Mouse (Mus musculus) limb, embryonic 10.5 days (tissue): ENCODE measurements around the gene Prr19. TPM values are rescaled to one million over a fixed set of nuclear protein-coding genes. Genes with fewer than 3 reads are reported as not detected.
A peak's percentile ranks its signal among the peaks of the same experiment; 100 is the strongest.

Experiments
- DNase-seq: peaks from one replicate; pipeline ENCODE4 v3.0.0-alpha.2; 2017; ENCODE audit warnings: low spot score
- H3K27ac ChIP-seq: fragments of 300-500 bp; sonication (generic); 2 replicates; pipeline ENCODE4 v1.5.1; 2016; ENCODE audit warnings: mild to moderate bottlenecking
- H3K27me3 ChIP-seq: fragments of 300-500 bp; sonication (generic); 2 replicates; pipeline ENCODE4 v1.6.1; 2016; ENCODE audit warnings: low read depth, mild to moderate bottlenecking; ENCODE audit not compliant: poor library complexity, severe bottlenecking
- H3K36me3 ChIP-seq: fragments of 300-500 bp; sonication (generic); 2 replicates; pipeline ENCODE4 v1.6.1; 2016; ENCODE audit warnings: mild to moderate bottlenecking, moderate library complexity
- H3K4me1 ChIP-seq: fragments of 300-500 bp; sonication (generic); 2 replicates; pipeline ENCODE4 v1.6.1; 2016
- H3K4me3 ChIP-seq: fragments of 300-500 bp; sonication (generic); 2 replicates; pipeline ENCODE4 v1.5.1; 2016; ENCODE audit warnings: mild to moderate bottlenecking, moderate library complexity
- H3K9me3 ChIP-seq: fragments of 300-500 bp; sonication (generic); replicated peaks from 2 replicates; pipeline ENCODE4 v1.6.1; 2016; ENCODE audit warnings: mild to moderate bottlenecking
- WGBS: fragments of 180-500 bp; shearing (Covaris S2); methylation state at CpG from one replicate; pipeline ENCODE4 v1.1.7; 2016; 5-methylcytosine and 5-hydroxymethylcytosine counted together
- polyA plus RNA-seq: library from polyadenylated mRNA; unstranded; fragments of >200 nt; fragmentation: Nextera tagmentation; extraction: Ambion mirVana; gene quantifications from 2 replicates; pipeline ENCODE4 v1.2.1, GENCODE M21; 2016

Gene Prr19
- polyA plus RNA-seq, 1 experiment from 2014 or later = 1.3 TPM

DNA sequence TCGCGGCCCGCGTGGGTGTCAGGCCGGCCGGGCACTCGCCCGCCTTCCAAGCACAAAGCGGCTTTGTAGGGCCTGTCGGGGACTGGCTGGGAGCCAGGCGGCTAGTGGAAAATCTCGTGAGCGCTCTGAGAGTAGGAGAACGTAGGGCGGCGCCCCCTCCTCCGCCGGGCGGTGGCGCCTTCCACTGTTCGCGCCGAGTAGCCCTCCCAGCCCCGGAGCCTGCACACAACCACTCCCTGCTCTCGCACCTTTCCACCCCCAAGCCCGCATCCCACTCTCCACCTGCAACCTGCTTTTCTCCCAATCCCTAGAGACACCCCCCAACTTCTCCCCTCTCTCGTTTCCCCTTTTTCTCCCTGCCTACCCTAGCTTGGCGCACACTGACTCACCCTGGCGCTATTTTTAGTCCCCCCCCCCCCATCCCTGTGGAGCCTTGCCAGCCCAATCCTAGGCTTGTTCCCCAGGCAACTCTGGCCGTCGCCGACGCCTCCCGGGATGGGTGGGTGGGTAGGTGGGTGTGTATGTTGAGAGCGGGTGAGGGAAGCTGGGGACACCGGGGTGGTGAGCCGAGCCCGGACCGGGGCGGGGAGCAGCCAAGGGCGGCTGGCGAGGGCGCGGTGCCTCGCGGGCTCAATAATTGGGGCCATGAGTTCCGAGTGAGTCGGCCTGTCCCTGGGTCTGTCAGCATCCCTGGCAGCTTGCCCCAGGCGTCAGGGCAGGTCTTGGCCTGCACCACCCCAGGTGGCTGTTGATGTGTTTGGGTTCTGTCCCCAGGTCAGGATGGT, 21.9 kb upstream of the Prr19 start:
- peak; percentile 86 for DNase-seq
- H3K4me3 ChIP-seq = peak overlapping the region; percentile 86
- 0 out of 2 replicates have a peak, but pooled peaks cover 3% of the 10 kb centered on the region for H3K36me3 ChIP-seq
- under 1% methylated on average over 48 of the region's 49 CpGs for WGBS
- no peaks in the 10 kb centered on the region for H3K27me3 ChIP-seq
- no peaks in the 10 kb centered on the region for H3K9me3 ChIP-seq
- H3K4me1 ChIP-seq = peaks cover 76% of the 10 kb centered on the region
- peak overlapping the region; percentile 97 for H3K27ac ChIP-seq

DNA sequence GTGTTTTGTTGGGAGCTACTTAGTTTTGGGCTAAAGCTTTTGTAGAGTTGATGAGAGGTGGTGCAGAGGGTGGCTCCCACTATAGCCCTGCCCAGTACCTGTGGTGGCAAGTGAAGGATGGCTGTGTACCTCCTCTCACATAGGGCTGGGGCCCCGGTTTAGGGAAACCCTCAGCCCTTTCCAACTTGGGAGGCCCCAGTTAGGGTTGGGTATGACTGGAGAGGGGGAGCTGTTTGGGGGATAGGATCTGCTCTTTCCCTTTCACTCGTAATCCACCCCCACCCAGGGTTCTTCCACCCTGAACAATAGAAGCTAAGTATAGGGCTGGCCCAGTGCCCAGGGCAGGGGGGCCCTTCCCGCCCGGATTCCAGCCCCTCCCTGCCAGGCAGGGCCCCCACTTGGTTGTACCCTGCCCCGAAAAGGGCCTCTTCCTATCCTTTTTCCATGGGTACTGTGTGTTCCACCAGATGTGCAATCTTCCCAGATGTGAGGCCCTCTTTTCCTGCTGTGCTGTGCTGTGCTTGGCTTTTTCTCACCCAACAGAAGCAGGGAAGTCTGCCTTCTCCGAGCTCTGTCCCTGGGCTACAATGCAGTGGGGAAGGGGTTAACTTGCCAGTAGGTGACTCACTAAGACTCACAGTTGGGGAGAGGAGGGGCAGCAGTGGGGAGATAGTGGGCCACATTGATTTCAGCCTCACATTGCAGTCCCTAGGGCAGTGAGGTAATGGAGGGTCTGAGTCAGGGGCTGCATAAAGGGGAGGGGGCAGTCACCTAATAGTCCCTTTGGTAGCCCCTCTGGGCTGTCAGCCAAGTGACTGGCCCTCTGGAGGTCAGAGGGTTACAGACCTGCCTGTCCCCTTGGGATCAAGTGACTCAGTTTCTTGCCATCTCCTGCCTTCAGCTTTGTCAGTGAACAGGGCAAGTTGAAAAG, 21.1 kb upstream of the Prr19 start:
- peak; percentile 52 for DNase-seq
- peaks cover 78% of the 10 kb centered on the region for H3K4me1 ChIP-seq
- H3K9me3 ChIP-seq = no peaks in the 10 kb centered on the region
- H3K4me3 ChIP-seq = peak overlapping the region; percentile 86
- no peaks in the 10 kb centered on the region for H3K27me3 ChIP-seq
- peak overlapping the region; percentile 97 for H3K27ac ChIP-seq
- H3K36me3 ChIP-seq = peaks cover 11% of the 10 kb centered on the region
- 5% methylated on average over 6 of the region's 6 CpGs for WGBS

DNA sequence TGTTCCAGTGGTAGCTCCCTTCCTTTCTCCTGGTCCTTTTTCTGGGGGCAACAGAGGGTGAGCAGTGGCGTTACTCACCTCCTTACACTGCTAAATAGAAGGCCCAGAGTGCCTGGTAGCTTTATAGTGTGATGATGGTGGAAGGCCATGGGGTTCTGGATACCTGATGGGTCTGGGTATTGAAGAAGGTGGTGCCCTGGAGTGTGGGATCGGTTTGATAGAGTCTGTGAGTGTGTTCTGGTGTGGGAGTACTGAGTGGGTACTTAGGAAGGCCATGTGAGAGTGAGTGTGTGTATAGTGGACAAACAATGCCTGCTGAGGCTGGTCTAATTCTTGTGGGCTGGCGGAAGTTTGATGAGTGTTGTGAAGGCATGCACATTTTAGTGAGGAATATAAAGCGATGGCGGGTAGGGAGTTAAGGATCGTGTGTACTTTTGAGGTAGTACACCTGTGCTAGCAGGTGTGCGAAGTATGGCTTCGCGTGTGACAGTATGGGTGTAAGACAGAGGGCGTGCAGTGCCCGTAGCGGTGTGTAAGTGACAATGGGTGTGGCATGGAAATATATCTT, 20.0 kb upstream of the Prr19 start:
- DNase-seq = no peak
- no peaks in the 10 kb centered on the region for H3K9me3 ChIP-seq
- H3K4me1 ChIP-seq = peaks cover 67% of the 10 kb centered on the region
- H3K4me3 ChIP-seq = peak overlapping the region; percentile 86
- H3K27me3 ChIP-seq = no peaks in the 10 kb centered on the region
- H3K27ac ChIP-seq = peak overlapping the region; percentile 97
- WGBS = 28% methylated on average over 12 of the region's 12 CpGs
- H3K36me3 ChIP-seq = peaks cover 22% of the 10 kb centered on the region

DNA sequence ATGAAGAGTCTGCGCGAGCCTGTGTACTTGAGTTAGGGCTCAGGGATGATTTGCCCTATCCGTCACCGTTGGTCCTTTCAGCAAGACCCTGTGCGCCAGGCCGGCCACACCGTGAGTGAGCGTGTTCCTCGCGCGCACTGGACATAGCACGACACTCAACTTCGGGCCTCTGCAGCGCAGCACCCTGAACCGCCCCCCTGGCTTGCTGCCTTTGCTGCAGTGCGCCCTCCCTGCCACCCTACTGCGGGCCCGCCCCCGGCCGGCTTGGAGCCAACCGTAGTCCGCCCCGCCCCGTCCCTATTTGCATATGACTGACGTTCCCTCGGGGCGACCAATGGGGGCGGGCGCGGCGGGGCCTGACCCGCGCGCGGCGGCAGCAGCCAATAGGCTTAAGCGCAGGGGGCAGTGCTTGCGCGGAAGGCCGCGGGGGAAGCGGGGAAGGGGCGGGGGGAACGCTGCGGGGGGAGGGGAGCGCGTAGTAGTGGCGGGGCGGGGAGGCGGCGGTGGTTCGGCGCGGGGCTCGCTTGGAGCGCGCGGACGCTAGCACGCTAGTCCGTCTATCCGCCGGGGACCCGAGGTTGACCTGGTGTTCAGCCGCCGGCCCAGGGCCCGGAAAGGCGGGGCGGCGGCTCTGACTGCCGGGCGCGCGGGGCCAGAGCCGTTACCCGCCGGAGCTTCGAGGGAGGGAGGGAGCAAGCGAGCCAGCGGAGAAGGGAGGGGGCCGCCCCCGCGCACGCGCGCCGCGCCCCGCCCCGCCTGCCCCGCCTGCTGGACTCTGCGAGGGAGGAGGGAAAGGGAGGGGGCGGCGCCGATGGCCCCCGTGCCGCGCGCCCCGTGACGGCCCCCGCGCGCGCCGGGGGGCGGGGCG, 19.2 kb upstream of the Prr19 start:
- peaks cover 29% of the 10 kb centered on the region for H3K36me3 ChIP-seq
- H3K4me3 ChIP-seq = peak overlapping the region; percentile 86
- 2% methylated on average over 69 of the region's 108 CpGs for WGBS
- H3K27ac ChIP-seq = peak overlapping the region; percentile 97
- H3K27me3 ChIP-seq = no peaks in the 10 kb centered on the region
- peaks cover 66% of the 10 kb centered on the region for H3K4me1 ChIP-seq
- H3K9me3 ChIP-seq = no peaks in the 10 kb centered on the region
- DNase-seq = peak; percentile 97

DNA sequence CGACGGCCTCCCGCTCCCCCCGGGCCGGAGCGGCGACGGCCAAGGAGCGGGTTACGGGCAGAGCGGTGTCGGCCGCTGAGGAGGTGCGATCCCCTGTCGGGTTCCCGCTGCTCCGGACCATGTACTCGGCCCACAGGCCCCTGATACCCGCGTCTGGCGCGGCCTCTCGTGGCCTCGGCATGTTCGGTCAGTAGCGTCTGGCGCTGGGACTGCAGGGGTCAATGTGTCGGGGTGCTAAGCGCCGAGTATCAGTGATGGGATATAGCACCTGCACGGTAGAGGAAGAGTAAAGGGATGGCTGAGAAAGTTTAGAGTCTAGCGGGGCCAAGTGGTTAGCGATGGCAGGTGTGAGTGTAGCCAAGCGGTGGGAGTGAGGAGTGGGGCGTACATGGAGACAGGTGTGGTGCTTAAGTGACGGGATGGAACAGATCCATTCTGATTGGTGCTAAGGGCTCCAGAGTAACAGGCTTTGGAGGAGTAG, 18.4 kb upstream of the Prr19 start:
- DNase-seq = peak; percentile 69

DNA sequence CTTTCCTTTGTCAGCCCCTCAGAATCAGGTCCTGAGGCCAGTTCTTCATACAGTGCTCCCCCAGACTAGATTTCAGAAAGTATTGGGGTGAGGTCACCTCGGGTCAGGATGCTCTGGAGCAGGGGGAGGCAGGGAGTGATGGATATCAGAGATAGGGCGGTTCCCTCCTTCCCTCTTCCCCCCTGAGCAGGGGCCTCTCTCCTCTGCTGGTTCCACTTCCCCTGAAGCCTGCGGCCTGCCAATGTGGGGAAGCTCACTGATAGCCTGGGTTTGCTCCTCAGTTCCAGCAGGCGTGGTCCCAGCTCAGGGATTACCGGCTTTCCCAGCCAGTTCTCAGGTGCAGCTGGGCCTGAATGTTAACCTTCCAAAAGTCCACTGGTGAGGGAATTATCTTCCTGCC, 17.6 kb upstream of the Prr19 start:
- Histone ChIP-seq H3K27ac (peak overlapping the region; percentile 97), H3K4me1 (peaks cover 54% of the 10 kb centered on the region), H3K4me3 (peak overlapping the region; percentile 86), H3K36me3 (peaks cover 46% of the 10 kb centered on the region), H3K9me3 (no peaks in the 10 kb centered on the region), H3K27me3 (no peaks in the 10 kb centered on the region)
- WGBS = 36% methylated on average over 5 of the region's 5 CpGs
- no peak for DNase-seq

More for the DNA sequence above, 18.4 kb upstream of the Prr19 start:
- H3K4me3 ChIP-seq = peak overlapping the region; percentile 86
- H3K9me3 ChIP-seq = no peaks in the 10 kb centered on the region
- peak overlapping the region; percentile 97 for H3K27ac ChIP-seq
- H3K27me3 ChIP-seq = no peaks in the 10 kb centered on the region
- peaks cover 37% of the 10 kb centered on the region for H3K36me3 ChIP-seq
- peaks cover 58% of the 10 kb centered on the region for H3K4me1 ChIP-seq
- WGBS = under 1% methylated on average over 30 of the region's 36 CpGs

DNA sequence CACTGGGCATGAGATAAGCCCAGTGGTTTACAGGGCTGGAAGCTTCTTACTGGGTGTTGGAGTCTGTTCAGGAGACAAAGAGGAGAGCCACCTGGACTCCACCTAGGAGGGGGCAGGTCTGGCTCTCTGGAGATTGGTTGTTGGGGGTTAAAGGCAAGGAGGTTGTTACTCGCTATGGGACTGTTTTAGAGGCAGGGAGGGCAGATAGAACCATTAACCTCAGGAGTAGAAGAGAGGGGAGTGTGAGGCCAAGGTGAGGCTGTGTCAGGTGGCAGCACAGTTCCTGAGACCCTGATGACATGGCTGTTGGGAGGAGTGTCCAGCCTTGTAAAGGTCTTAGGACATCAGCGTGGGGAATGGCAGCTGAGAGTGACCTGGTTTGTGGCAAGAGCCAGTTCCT, 17.0 kb upstream of the Prr19 start:
- no peaks in the 10 kb centered on the region for H3K27me3 ChIP-seq
- peaks cover 52% of the 10 kb centered on the region for H3K4me1 ChIP-seq
- H3K36me3 ChIP-seq = peaks cover 51% of the 10 kb centered on the region
- H3K27ac ChIP-seq = peak overlapping the region; percentile 97
- no peak for DNase-seq
- 77% methylated on average over 2 of the region's 2 CpGs for WGBS
- H3K9me3 ChIP-seq = no peaks in the 10 kb centered on the region
- peak overlapping the region; percentile 86 for H3K4me3 ChIP-seq

DNA sequence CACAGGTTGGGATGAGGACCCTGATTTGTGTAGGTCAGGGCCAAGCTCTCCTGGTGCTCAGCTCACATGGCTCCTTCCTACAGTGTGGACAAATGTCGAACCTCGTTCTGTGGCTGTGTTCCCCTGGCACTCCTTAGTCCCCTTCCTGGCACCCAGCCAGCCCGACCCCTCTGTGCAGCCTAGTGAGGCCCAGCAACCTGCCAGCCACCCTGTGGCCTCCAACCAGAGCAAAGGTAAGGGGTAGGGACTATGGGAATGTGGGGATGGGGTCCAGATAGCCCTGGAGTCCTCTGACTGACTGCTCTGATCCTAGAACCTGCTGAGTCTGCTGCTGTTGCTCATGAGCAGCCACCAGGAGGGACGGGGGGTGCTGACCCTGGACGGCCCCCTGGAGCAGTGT, 16.4 kb upstream of the Prr19 start:
- peaks cover 57% of the 10 kb centered on the region for H3K36me3 ChIP-seq
- DNase-seq = no peak
- peaks cover 46% of the 10 kb centered on the region for H3K4me1 ChIP-seq
- no peaks in the 10 kb centered on the region for H3K9me3 ChIP-seq
- no peaks in the 10 kb centered on the region for H3K27me3 ChIP-seq
- H3K27ac ChIP-seq = no peak overlapping the region
- 0 out of 2 replicates have a peak overlapping the region, but pooled peaks have one; percentile 14 for H3K4me3 ChIP-seq
- 94% methylated on average over 5 of the region's 5 CpGs for WGBS

DNA sequence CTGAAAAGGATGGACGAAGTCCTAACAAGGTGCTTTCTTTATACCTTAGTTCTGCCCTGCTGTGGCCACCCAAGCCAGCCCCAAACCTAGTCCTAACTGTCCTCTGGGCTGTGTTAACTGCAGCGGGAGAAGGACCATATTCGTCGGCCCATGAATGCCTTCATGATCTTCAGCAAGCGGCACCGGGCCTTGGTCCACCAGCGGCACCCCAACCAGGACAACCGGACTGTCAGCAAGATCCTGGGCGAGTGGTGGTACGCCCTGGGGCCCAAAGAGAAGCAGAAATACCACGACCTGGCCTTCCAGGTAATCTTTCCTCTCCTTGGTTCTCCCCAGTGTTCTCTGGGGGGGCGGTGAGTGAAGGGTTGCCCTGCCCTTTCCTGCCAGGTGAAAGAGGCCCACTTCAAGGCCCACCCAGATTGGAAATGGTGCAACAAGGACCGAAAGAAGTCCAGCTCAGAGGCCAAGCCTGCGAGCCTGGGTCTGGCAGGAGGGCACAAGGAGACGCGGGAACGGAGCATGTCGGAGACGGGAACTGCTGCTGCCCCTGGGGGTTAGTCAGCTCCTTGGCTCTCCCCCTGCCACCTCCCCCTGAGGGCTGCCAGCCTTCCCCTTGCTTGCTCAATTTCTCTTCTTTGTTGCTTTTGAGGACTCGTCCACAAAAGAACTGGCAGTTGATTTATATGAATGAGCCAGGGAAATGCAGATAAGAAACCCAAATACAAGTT, 15.5 kb upstream of the Prr19 start:
- Histone ChIP-seq H3K4me1 (peaks cover 37% of the 10 kb centered on the region), H3K9me3 (no peaks in the 10 kb centered on the region), H3K36me3 (peaks cover 66% of the 10 kb centered on the region), H3K4me3 (no peak overlapping the region), H3K27me3 (no peaks in the 10 kb centered on the region), H3K27ac (no peak overlapping the region)
- DNase-seq = no peak
- 93% methylated on average over 20 of the region's 20 CpGs for WGBS

DNA sequence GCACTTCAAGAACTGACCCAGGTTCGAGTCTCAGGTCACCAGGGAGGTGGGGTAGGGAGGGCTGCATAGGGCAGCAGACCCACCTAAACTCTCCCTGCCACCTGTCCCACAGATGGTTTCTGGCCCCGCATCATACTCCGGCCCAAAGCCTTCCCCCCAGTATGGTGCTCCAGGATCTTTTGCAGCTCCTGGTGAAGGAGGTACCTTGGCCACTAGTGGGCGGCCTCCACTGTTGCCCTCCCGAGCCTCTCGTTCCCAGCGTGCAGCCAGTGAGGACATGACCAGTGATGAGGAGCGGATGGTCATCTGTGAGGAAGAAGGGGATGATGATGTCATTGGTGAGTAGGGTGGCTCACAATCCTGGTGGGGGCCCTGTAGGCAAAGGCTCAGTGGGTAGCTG, 14.2 kb upstream of the Prr19 start:
- WGBS = 85% methylated on average over 8 of the region's 8 CpGs
- H3K27ac ChIP-seq = no peak overlapping the region

DNA sequence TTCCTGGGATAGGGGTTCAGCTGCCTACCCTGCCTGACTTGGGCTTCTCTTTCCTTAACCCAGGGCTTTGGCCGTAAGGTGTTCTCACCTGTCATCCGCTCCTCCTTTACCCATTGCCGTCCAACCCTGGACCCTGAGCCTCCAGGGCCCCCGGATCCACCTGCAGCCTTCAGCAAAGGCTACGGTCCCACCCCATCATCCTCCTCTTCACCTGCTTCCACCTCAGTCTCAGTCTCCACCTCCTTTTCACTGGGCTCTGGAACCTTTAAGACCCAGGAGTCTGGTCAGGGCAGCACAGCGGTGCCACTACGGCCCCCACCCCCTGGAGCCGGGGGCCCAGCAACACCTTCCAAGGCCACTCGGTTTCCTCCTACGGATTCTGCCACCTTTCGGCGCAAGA, 13.2 kb upstream of the Prr19 start:
- WGBS = 94% methylated on average over 12 of the region's 12 CpGs
- DNase-seq = no peak
- H3K4me1 ChIP-seq = peaks cover 21% of the 10 kb centered on the region
- H3K4me3 ChIP-seq = no peak overlapping the region
- no peaks in the 10 kb centered on the region for H3K27me3 ChIP-seq
- peaks cover 87% of the 10 kb centered on the region for H3K36me3 ChIP-seq
- H3K27ac ChIP-seq = no peak overlapping the region
- no peaks in the 10 kb centered on the region for H3K9me3 ChIP-seq

More for the DNA sequence above, 14.2 kb upstream of the Prr19 start:
- no peaks in the 10 kb centered on the region for H3K27me3 ChIP-seq
- peaks cover 25% of the 10 kb centered on the region for H3K4me1 ChIP-seq
- H3K4me3 ChIP-seq = no peak overlapping the region
- no peaks in the 10 kb centered on the region for H3K9me3 ChIP-seq
- H3K36me3 ChIP-seq = peaks cover 79% of the 10 kb centered on the region
- DNase-seq = no peak
